Mouse (Mus musculus) heart, postnatal 0 days (tissue): ENCODE results near the gene Akap9. TPM values are rescaled to one million over a fixed set of nuclear protein-coding genes. Genes with fewer than 3 reads are reported as not detected.

Experiments
- ATAC-seq: fragments of 200-750 bp; cut with Nextera tagmentation; 2 replicates; pipeline ENCODE4 v1.8.0; 2017; ENCODE audit warnings: low read depth, moderate number of reproducible peaks, moderate library complexity; ENCODE audit not compliant: insufficient read depth
- DNase-seq: peaks from one replicate; pipeline ENCODE4 v3.0.0-alpha.2; 2016; ENCODE audit warnings: low spot score
- H3K27ac ChIP-seq: fragments of 300-500 bp; sonication (generic); 2 replicates; pipeline ENCODE4 v1.5.1; 2014; ENCODE audit warnings: low read depth, mild to moderate bottlenecking
- H3K27me3 ChIP-seq: fragments of 300-500 bp; sonication (generic); 2 replicates; pipeline ENCODE4 v1.6.1; 2014; ENCODE audit warnings: low read length, mixed read lengths; ENCODE audit not compliant: control insufficient read depth, insufficient read depth
- H3K36me3 ChIP-seq: fragments of 300-500 bp; sonication (generic); replicated peaks from 2 replicates; pipeline ENCODE4 v1.6.1; 2014; ENCODE audit warnings: low read length, mixed read lengths; ENCODE audit not compliant: control insufficient read depth, insufficient read depth
- H3K4me1 ChIP-seq: fragments of 300-500 bp; sonication (generic); 2 replicates; pipeline ENCODE4 v1.6.1; 2014; ENCODE audit warnings: antibody characterized with exemption; ENCODE audit not compliant: control insufficient read depth, insufficient read depth
- H3K4me2 ChIP-seq: fragments of 300-500 bp; sonication (generic); 2 replicates; pipeline ENCODE4 v1.6.1; 2014; ENCODE audit warnings: low read depth, mild to moderate bottlenecking, low read length, moderate library complexity
- H3K4me3 ChIP-seq: fragments of 300-500 bp; sonication (generic); 2 replicates; pipeline ENCODE4 v1.5.1; 2014; ENCODE audit warnings: low read depth, low read length
- H3K9ac ChIP-seq: fragments of 300-500 bp; sonication (generic); replicated peaks from 2 replicates; pipeline ENCODE4 v1.6.1; 2014; ENCODE audit warnings: low read depth, low read length, mixed read lengths
- H3K9me3 ChIP-seq: fragments of 300-500 bp; sonication (generic); replicated peaks from 2 replicates; pipeline ENCODE4 v1.6.1; 2016; ENCODE audit warnings: low read length; ENCODE audit not compliant: control insufficient read depth
- CTCF ChIP-seq: IDR thresholded peaks from 2 replicates; pipeline ENCODE4 v1.5.1; 2016; ENCODE audit warnings: antibody characterized with exemption, control low read depth, low read depth
- EP300 ChIP-seq: IDR thresholded peaks from 2 replicates; pipeline ENCODE4 v1.6.1; 2016; ENCODE audit warnings: antibody characterized with exemption, low read depth
- WGBS: fragments of 180-500 bp; shearing (Covaris S2); extraction: QIAGEN DNeasy Blood & Tissue Kit; methylation state at CpG from one replicate; pipeline ENCODE4 v1.1.7; 2014; 5-methylcytosine and 5-hydroxymethylcytosine counted together
- polyA plus RNA-seq: library from polyadenylated mRNA; unstranded; fragments of >200 nt; fragmentation: Nextera tagmentation; extraction: Ambion mirVana; gene quantifications from 2 replicates; pipeline ENCODE4 v1.2.1, GENCODE M21; 2015
- total RNA-seq: library from RNA; depleted of rRNA; stranded (reverse); fragments of >200 nt; gene quantifications from 2 replicates; pipeline ENCODE4 v1.2.3, GENCODE M21; 2014; ENCODE audit warnings: low replicate concordance

The Akap9 gene
- total and polyA plus RNA-seq, 2 experiments from 2014 or later: 31.6 to 84.3 TPM

- WGBS: 93% methylated on average over 6 of the region's 6 CpGs
- Histone ChIP-seq H3K36me3 (peaks cover 75% of the 10 kb centered on the region), H3K27ac (no peak overlapping the region), H3K27me3 (no peaks in the 10 kb centered on the region), H3K4me3 (no peak overlapping the region), H3K4me2 (no peak overlapping the region), H3K4me1 (no peaks in the 10 kb centered on the region), H3K9ac (no peak overlapping the region), H3K9me3 (no peaks in the 10 kb centered on the region)
- no peak for ATAC-seq
- TF ChIP-seq CTCF: no peak
- no peak for TF ChIP-seq EP300
- no peak for DNase-seq
Measured at GRCm38 (mm10) chr5:3952498-3952897, 24.6 kb downstream of the Akap9 start.

GRCm38 (mm10) chr5:3954541-3954940 is 26.7 kb downstream of the Akap9 start:
- no peaks in the 10 kb centered on the region for H3K27me3 ChIP-seq
- H3K4me1 ChIP-seq: no peaks in the 10 kb centered on the region
- no peaks in the 10 kb centered on the region for H3K9me3 ChIP-seq
- no peak overlapping the region for H3K4me2 ChIP-seq
- TF ChIP-seq EP300 (no peak), CTCF (no peak)
- DNase-seq: no peak
- no peak overlapping the region for H3K9ac ChIP-seq
- peaks cover 75% of the 10 kb centered on the region for H3K36me3 ChIP-seq
- no peak overlapping the region for H3K4me3 ChIP-seq
- 78% methylated on average over 1 of the region's 1 CpGs for WGBS
- no peak overlapping the region for H3K27ac ChIP-seq
- ATAC-seq: no peak

- H3K36me3 ChIP-seq: peaks cover 55% of the 10 kb centered on the region
- no peak overlapping the region for H3K9ac ChIP-seq
- H3K9me3 ChIP-seq: no peaks in the 10 kb centered on the region
- 85% methylated on average over 7 of the region's 7 CpGs for WGBS
- TF ChIP-seq EP300: no peak
- no peak for ATAC-seq
- no peak for DNase-seq
- no peaks in the 10 kb centered on the region for H3K4me1 ChIP-seq
- H3K27ac ChIP-seq: no peak overlapping the region
- no peaks in the 10 kb centered on the region for H3K27me3 ChIP-seq
- H3K4me3 ChIP-seq: no peak overlapping the region
- H3K4me2 ChIP-seq: no peak overlapping the region
Measured at GRCm38 (mm10) chr5:3961286-3961685, 33.4 kb downstream of the Akap9 start.

GRCm38 (mm10) chr5:3968415-3968814 is 40.6 kb downstream of the Akap9 start:
- WGBS: 84% methylated on average over 9 of the region's 9 CpGs
- DNase-seq (no peak), ATAC-seq (no peak)
- Histone ChIP-seq H3K4me3 (no peak overlapping the region), H3K9me3 (no peaks in the 10 kb centered on the region), H3K4me1 (no peaks in the 10 kb centered on the region), H3K9ac (no peak overlapping the region), H3K36me3 (peaks cover 46% of the 10 kb centered on the region), H3K27ac (no peak overlapping the region), H3K4me2 (no peak overlapping the region), H3K27me3 (no peaks in the 10 kb centered on the region)
- TF ChIP-seq EP300: no peak
- no peak for TF ChIP-seq CTCF

- Histone ChIP-seq H3K36me3 (peaks cover 51% of the 10 kb centered on the region), H3K4me3 (no peak overlapping the region), H3K9ac (no peak overlapping the region), H3K4me1 (no peaks in the 10 kb centered on the region), H3K27me3 (no peaks in the 10 kb centered on the region), H3K4me2 (no peak overlapping the region), H3K9me3 (no peaks in the 10 kb centered on the region), H3K27ac (no peak overlapping the region)
- no peak for DNase-seq
- no peak for ATAC-seq
- TF ChIP-seq CTCF (no peak), EP300 (no peak)
- 94% methylated on average over 6 of the region's 6 CpGs for WGBS
Measured at GRCm38 (mm10) chr5:3969114-3969513, 41.3 kb downstream of the Akap9 start.

- Histone ChIP-seq H3K9me3 (no peaks in the 10 kb centered on the region), H3K9ac (no peak overlapping the region), H3K36me3 (peaks cover 58% of the 10 kb centered on the region), H3K27me3 (no peaks in the 10 kb centered on the region), H3K4me1 (no peaks in the 10 kb centered on the region), H3K27ac (no peak overlapping the region), H3K4me3 (no peak overlapping the region), H3K4me2 (no peak overlapping the region)
- TF ChIP-seq EP300: no peak
- TF ChIP-seq CTCF: no peak
- ATAC-seq: no peak
- WGBS: 30% methylated on average over 2 of the region's 2 CpGs
- DNase-seq: no peak
Measured at GRCm38 (mm10) chr5:3970936-3971335, 43.1 kb downstream of the Akap9 start.
